Mouse (Mus musculus) adrenal gland, adult 18-20 months (tissue): Measurements from ENCODE around the gene A430089I19Rik. TPM values are rescaled to one million over a fixed set of nuclear protein-coding genes. Genes with fewer than 3 reads are reported as not detected.
"Not testable (repeated sequence)": the region's sequence is repeated elsewhere in the genome, so short reads cannot be mapped to it uniquely, and the experiment has no call there.

Source experiments
- DNase-seq, 2 experiments: peaks; one replicate each; pipeline ENCODE4 v3.0.0; 2021 to 2022; ENCODE audit warnings: low spot score in 2 of 2
- long read RNA-seq, 2 experiments: library from polyadenylated mRNA; stranded (forward); transcript quantifications; one replicate each; pipeline ENCODE4 v2.0.0; 2021
- total RNA-seq, 2 experiments: library from RNA; stranded (reverse); gene quantifications; 1 replicate in 1 of 2; 2 replicates in 1 of 2; pipeline ENCODE4 v1.2.3; 2021

A430089I19Rik gene
- not detected for total RNA-seq
- long read RNA-seq, experiment 1: 0 reads
- long read RNA-seq, experiment 2: 0 reads

DNA sequence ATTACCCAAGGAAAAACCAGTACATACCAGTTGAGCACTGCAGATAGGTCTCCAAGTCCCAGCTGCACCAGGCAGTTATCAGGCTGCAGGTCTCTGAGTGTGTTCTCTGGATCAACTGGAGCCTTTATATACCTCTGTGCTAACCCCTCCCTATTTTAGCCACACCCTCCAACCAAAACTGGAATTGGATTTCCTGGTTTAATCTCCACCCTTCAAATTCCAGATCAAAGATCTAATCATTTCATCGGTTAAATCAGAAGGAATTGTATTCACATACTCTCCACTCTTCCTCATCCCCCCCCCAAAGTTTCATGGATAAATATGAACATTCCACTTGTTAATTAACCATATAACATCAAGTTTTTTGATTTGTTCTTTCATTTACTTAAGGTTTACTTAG is at the start of gene A430089I19Rik:
TSS of gene A430089I19Rik (minus strand) at position 101 of the 400 bp plus-strand sequence.
- not testable (repeated sequence) for DNase-seq

DNA sequence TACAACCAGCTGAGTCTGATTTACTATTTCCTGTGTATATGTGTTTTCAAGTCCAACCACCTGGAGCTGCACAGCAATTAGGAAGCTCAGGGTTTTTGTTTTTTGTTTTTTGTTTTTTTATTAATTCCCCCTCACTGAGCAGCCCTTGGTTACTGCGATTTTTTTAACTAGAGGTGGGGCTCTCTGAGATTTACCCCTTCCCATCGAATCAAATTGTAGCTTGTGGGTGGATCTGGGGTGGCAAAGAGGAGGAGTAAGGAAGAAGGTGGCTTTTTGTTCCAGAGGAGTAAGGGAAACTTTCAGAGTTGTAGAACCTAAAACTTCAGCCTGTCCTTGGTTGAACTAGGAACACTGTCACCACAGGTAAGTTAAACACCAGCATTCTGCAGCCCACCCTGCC is 32.9 kb upstream of the A430089I19Rik start, which contains the start of gene AA792892:
TSS of gene AA792892 (plus strand) at position 301 of the 400 bp plus-strand sequence.
- not testable (repeated sequence) for DNase-seq

DNA sequence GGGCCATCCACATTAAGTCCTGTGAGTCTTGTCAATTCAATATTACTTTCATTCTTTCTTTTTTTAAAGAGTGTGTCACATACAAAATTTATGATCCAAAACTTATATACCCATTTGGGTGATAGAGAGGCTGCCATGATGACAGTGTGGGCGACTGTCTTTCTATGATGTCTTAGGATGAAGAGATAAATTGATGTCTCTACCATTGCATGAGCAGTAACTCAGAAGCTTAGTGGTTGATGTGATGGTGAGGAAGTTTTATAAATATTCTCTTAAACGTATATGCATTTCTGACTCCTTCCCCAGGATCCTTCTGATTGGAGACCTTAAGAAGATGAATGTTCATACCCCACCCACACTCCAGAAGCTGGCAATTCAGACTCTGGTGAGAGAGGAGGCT is 7.5 kb upstream of the A430089I19Rik start, which contains the start of gene Gm6502:
TSS of gene Gm6502 (plus strand) at position 301 of the 400 bp plus-strand sequence.
- not testable (repeated sequence) for DNase-seq

Other genes with a start within 250 kb of the A430089I19Rik start
- gene BC061212, start 236.3 kb downstream of the A430089I19Rik start, total RNA-seq: not detected
- not detected for gene Gm6351, start 230.4 kb downstream of the A430089I19Rik start, total RNA-seq
- not detected for gene Gm3106, start 88.8 kb downstream of the A430089I19Rik start, total RNA-seq
- not detected for gene Gm6502, start 7.6 kb upstream of the A430089I19Rik start, total RNA-seq
- gene AA792892, start 33.0 kb upstream of the A430089I19Rik start, total RNA-seq: not detected
- not detected for gene Gm7682, start 139.0 kb upstream of the A430089I19Rik start, total RNA-seq
- gene Gm3139, start 219.5 kb upstream of the A430089I19Rik start, total RNA-seq: not detected